Comparison of ENCODE assay signal across 20 mouse cellular contexts in the genomic region with DNA sequence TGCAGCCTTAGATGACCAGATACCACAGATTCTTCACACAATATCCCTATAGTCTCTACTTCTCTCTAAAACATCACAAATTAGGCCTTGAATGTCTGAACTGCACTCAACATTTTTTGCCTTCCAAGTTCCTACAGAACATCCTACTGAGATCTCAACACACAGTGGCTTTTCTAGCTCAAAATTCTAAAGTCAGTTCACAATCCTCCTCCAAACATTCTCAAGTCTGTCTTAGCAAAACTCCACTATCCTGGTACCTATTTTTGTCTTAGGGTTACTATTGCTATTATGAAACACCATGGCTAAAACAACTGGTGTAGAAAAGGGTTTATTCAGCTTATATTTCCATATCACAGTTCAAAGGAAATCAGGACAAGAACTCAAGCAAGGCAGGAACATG.
DNase-seq lines count a peak whose midpoint lies in the region; ATAC-seq lines count a peak whose summit lies in the region.
"Had no signal": no experiment of that assay in that cellular context is flagged by ENCODE, and none has a peak within 500 bp of the region (broad histone marks: within the 10 kb centered on the region; RNA-seq: fewer than 3 reads in every experiment).

No protein-coding gene starts in this region.

- ATAC-seq in frontal cortex, adult (ENCODE audit: low TSS enrichment): peak; percentile 99
- ATAC-seq: activated CD4-positive, CD25-positive, alpha-beta regulatory T cell, adult 4 months; CD4-positive, CD25-positive, alpha-beta regulatory T cell, adult 4 months; Patski had no signal

- DNase-seq in frontal cortex, postnatal 10 days (ENCODE audit: low spot score in 2 of 2): no peak
- DNase-seq in brain, adult 2 months (ENCODE audit: low read depth, low spot score): peak; percentile 55
- DNase-seq in telencephalon, adult 2 months (ENCODE audit: low read depth, low spot score): peak; percentile 54
- no peak for DNase-seq in embryo, embryonic 9.5 days (ENCODE audit: extremely low spot score)
- DNase-seq in right cerebral cortex, postnatal 10 days (ENCODE audit: low spot score in 2 of 2): no peak
- DNase-seq: adrenal gland, adult 2 months; adrenal gland, adult 8-10 months; adrenal gland, postnatal 10 days; adrenal gland, postnatal 14 days; adrenal gland, postnatal 25 days; adrenal gland, postnatal 36 days; B cell, adult 2 months; cerebellum, adult 11 months; cerebellum, adult 11-12 months; cerebellum, adult 18-20 months; cerebellum, adult 2 months had no signal

Comparison
In these comparisons a context has a peak if more than half of its experiments do, and no peak if none do; other contexts are left out.
1. DNase-seq: peak in brain, adult 2 months (single experiment) and telencephalon, adult 2 months (single experiment); none in frontal cortex, postnatal 10 days (0 of 2), embryo, embryonic 9.5 days (single experiment) and right cerebral cortex, postnatal 10 days (0 of 2).